Mouse (Mus musculus) olfactory bulb, adult 2 months (tissue): ENCODE data around the gene Perm1.

Experiments used
- CTCF ChIP-seq: fragments of 200-500 bp; IDR thresholded peaks from 2 replicates; pipeline ENCODE4 v1.5.1; 2012; ENCODE audit warnings: low read depth, mild to moderate bottlenecking, low read length, moderate library complexity; ENCODE audit not compliant: insufficient read depth
- POLR2A ChIP-seq: fragments of 200-500 bp; IDR thresholded peaks from 2 replicates; pipeline ENCODE4 v1.6.1; 2012; ENCODE audit warnings: mild to moderate bottlenecking, low read depth, low read length, moderate library complexity; ENCODE audit not compliant: insufficient read depth

DNA sequence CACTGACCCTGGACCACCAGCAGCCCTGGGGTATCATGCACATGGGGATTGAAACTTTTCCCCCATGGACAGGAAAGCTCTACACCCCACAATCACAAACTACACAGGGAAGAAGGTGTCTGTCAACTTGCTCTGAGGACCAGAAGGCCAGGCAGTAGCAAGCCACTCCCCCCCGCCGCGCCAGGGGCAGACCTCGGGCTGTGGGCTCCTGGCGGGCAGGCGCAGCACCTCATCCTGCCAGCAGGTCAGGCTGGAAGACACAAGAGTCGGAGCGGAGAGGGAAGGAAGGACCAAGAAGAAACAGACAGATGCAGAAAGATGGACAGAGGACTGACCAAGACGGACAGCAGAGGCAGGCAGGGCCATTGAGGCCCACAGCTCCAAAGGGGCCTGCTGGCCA, 38.0 kb upstream of the Perm1 start:
- no peak for TF ChIP-seq CTCF
- TF ChIP-seq POLR2A: no peak
